ENCODE assay signal across 12 mouse cellular contexts in genomic region chrX:48140286-48140877, GRCm38 (mm10). TPM values are rescaled to one million over a fixed set of nuclear protein-coding genes. Genes with fewer than 3 reads are reported as not detected.
DNase-seq lines count a peak whose midpoint lies in the region; ATAC-seq and TF ChIP-seq lines count a peak whose summit lies in the region.
"Had no signal": no experiment of that assay in that cellular context is flagged by ENCODE, and none has a peak within 500 bp of the region (broad histone marks: within the 10 kb centered on the region; RNA-seq: fewer than 3 reads in every experiment).

No protein-coding gene starts in this region.

- WGBS in spleen, adult 2 months, result 23% methylated on average over 3 of the region's 3 CpGs

- TF ChIP-seq POLR2A in spleen, adult 2 months (IDR thresholded peaks at IDR 0.05; ENCODE audit: low read depth, low read length), result peak; percentile 12; the same call in 1 of the 2 replicates

- no peak overlapping the region for H3K4me3 ChIP-seq in spleen, adult 2 months (ENCODE audit: extremely low read depth, insufficient read depth, insufficient read length)
- H3K4me3 ChIP-seq: kidney, embryonic 15.5 days had no signal

- DNase-seq in CD4-positive, CD25-positive, alpha-beta regulatory T cell, adult 2 months (ENCODE audit: low read depth, low spot score), result peak; percentile 38
- DNase-seq in spleen, adult 2 months (ENCODE audit: low read depth in 1 of 2, low spot score in 2 of 2), result peak in 1 of 2 experiments; percentile 56
- DNase-seq in spleen, adult 12 weeks (ENCODE audit: low spot score), result no peak
- peak; percentile 48 to 66 for DNase-seq in natural killer cell, adult 2 months (ENCODE audit: low spot score in 2 of 2)
- DNase-seq in thymus, postnatal 36 days, result peak; percentile 39 to 57
- no peak for DNase-seq in cerebellum, adult 8-10 months
- no peak for DNase-seq in ovary, postnatal 36 days (ENCODE audit: low spot score)
- DNase-seq: cerebellum, adult 9-11 months; heart, postnatal 4 days had no signal

- TF ChIP-seq CTCF in spleen, adult 2 months (IDR thresholded peaks at IDR 0.05; ENCODE audit: extremely low read depth, insufficient read depth, insufficient read length, insufficient replicate concordance), result no peak

- H3K36me3 ChIP-seq in spleen, adult 2 months (ENCODE audit: control insufficient read depth, insufficient read depth, low read length), result no peaks in the 10 kb centered on the region
- H3K36me3 ChIP-seq: kidney, embryonic 15.5 days had no signal

- H3K27me3 ChIP-seq in spleen, adult 2 months (ENCODE audit: control insufficient read depth, insufficient read depth, low read length), result no peaks in the 10 kb centered on the region

- H3K27ac ChIP-seq in spleen, adult 2 months (ENCODE audit: insufficient read depth, low read length), result peak overlapping the region; percentile 97
- H3K27ac ChIP-seq: kidney, embryonic 15.5 days had no signal

- peaks cover 31% of the 10 kb centered on the region; the same call in 1 of the 2 replicates for H3K4me1 ChIP-seq in spleen, adult 2 months (ENCODE audit: control insufficient read depth, insufficient read depth, insufficient read length)

- ATAC-seq in CD4-positive, CD25-positive, alpha-beta regulatory T cell, adult 4 months, result no peak

RNA-seq across cellular contexts. Expression of gene Sash3, which starts 5.9 kb away (rescaled TPM):
- 100 to 1,000 TPM; 332 to 499 TPM for polyA plus RNA-seq in CD4-positive, CD25-positive, alpha-beta regulatory T cell, adult 4 months (2017; shearing (Covaris generic))
- 100 and 106 TPM in 2 replicates for polyA plus RNA-seq in spleen, adult 2 months (2012; rRNA removed)

RNA-seq across cellular contexts. Expression of gene Xpnpep2, which starts 31.9 kb away (rescaled TPM):
- under 1 TPM in 1 of 2 experiments, not detected in 1; 0.59 TPM for polyA plus RNA-seq in CD4-positive, CD25-positive, alpha-beta regulatory T cell, adult 4 months (2017; shearing (Covaris generic))
- 0.05 and 0.08 TPM in 2 replicates for polyA plus RNA-seq in spleen, adult 2 months (2012; rRNA removed)
- polyA plus RNA-seq: liver, adult 2 months had no signal

Comparison
In these comparisons a context has a peak if more than half of its experiments do, and no peak if none do; other contexts are left out.
1. DNase-seq: peak in CD4-positive, CD25-positive, alpha-beta regulatory T cell, adult 2 months (single experiment), natural killer cell, adult 2 months (2 of 2) and thymus, postnatal 36 days (2 of 2); none in spleen, adult 12 weeks (single experiment), cerebellum, adult 8-10 months (single experiment) and ovary, postnatal 36 days (single experiment).